Mouse (Mus musculus) liver, embryonic 14.5 days (tissue): ENCODE data around the gene Kbtbd6.

Experiments
- CTCF ChIP-seq: IDR thresholded peaks from 2 replicates; pipeline ENCODE4 v1.5.1; 2016; ENCODE audit warnings: antibody characterized with exemption, low read depth, control low read depth
- EP300 ChIP-seq: IDR thresholded peaks from 2 replicates; pipeline ENCODE4 v1.6.1; 2016; ENCODE audit warnings: antibody characterized with exemption, low read depth

DNA sequence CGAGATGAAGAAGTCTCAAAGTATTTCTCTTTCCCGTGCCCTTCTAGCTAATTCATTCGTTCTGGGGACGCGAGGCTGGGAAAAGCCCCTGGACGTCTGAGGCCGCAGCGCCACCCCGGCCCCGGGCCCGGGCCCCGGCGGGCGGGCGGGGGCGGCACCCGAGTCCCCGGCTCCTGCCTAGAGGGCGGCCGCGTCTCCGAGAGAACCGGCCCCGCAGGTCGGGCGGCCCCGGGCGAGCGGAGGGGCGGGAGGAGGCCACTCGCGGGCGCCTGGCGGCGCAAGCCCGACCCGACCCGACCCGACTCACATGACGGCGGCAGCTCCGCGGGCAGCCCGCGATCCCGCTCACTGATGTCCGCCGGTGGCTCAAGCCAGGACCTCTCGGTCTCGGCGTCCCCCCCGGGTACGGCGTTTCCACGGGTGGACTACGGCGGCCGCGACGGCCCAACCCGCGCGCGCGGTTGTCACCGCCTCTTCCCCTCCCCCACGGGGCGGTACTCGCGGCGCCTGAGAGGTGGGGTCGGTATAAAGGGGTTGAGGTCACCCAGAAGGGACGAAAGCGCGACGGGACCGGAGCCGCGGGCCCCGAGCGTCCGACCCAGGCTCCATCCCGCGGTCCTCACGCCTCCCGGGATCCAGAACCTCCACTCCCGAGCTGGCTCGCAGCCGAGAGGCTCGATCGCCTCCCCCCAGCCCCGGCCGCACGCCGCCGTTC, 29.1 kb downstream of the Kbtbd6 start, which contains the start of gene Elf1:
- TF ChIP-seq CTCF: no peak
- TF ChIP-seq EP300: peak; percentile 33; the same call in 1 of the 2 replicates
